Mouse (Mus musculus) lung, embryonic 16.5 days (tissue): ENCODE measurements around the gene Auts2. TPM values are rescaled to one million over a fixed set of nuclear protein-coding genes. Genes with fewer than 3 reads are reported as not detected.

Experiments
- ATAC-seq: fragments of 200-750 bp; cut with Nextera tagmentation; 2 replicates; pipeline ENCODE4 v1.8.0; 2017; ENCODE audit warnings: low read depth, mild to moderate bottlenecking, moderate library complexity
- H3K27ac ChIP-seq: fragments of 300-500 bp; sonication (generic); 2 replicates; pipeline ENCODE4 v1.5.1; 2014; ENCODE audit warnings: mild to moderate bottlenecking, control low read depth, low read length
- H3K27me3 ChIP-seq: fragments of 300-500 bp; sonication (generic); 2 replicates; pipeline ENCODE4 v1.6.1; 2014; ENCODE audit warnings: low read depth, low read length, mixed read lengths; ENCODE audit not compliant: control insufficient read depth, insufficient read depth
- H3K36me3 ChIP-seq: fragments of 300-500 bp; sonication (generic); 2 replicates; pipeline ENCODE4 v1.6.1; 2014; ENCODE audit warnings: low read length; ENCODE audit not compliant: control insufficient read depth, insufficient read depth
- H3K4me1 ChIP-seq: fragments of 300-500 bp; sonication (generic); replicated peaks from 2 replicates; pipeline ENCODE4 v1.6.1; 2014; ENCODE audit warnings: low read length, mixed read lengths; ENCODE audit not compliant: control insufficient read depth, insufficient read depth
- H3K4me2 ChIP-seq: fragments of 300-500 bp; sonication (generic); 2 replicates; pipeline ENCODE4 v1.6.1; 2014; ENCODE audit warnings: low read depth, low read length, control low read depth
- H3K4me3 ChIP-seq: fragments of 300-500 bp; sonication (generic); 2 replicates; pipeline ENCODE4 v1.5.1; 2014; ENCODE audit warnings: mild to moderate bottlenecking, low read length, control low read depth
- H3K9ac ChIP-seq: fragments of 300-500 bp; sonication (generic); 2 replicates; pipeline ENCODE4 v1.6.1; 2014; ENCODE audit warnings: low read length, control low read depth
- H3K9me3 ChIP-seq: fragments of 300-500 bp; sonication (generic); 2 replicates; pipeline ENCODE4 v1.6.1; 2016; ENCODE audit warnings: low read length; ENCODE audit not compliant: control insufficient read depth
- WGBS: fragments of 180-500 bp; shearing (Covaris S2); extraction: QIAGEN DNeasy Blood & Tissue Kit; methylation state at CpG from one replicate; pipeline ENCODE4 v1.1.7; 2014; 5-methylcytosine and 5-hydroxymethylcytosine counted together
- polyA plus RNA-seq: library from polyadenylated mRNA; unstranded; fragments of >200 nt; fragmentation: Nextera tagmentation; extraction: Ambion mirVana; gene quantifications from 2 replicates; pipeline ENCODE4 v1.2.1, GENCODE M21; 2015

Gene Auts2
- polyA plus RNA-seq, 1 experiment from 2014 or later = 12.3 TPM

DNA sequence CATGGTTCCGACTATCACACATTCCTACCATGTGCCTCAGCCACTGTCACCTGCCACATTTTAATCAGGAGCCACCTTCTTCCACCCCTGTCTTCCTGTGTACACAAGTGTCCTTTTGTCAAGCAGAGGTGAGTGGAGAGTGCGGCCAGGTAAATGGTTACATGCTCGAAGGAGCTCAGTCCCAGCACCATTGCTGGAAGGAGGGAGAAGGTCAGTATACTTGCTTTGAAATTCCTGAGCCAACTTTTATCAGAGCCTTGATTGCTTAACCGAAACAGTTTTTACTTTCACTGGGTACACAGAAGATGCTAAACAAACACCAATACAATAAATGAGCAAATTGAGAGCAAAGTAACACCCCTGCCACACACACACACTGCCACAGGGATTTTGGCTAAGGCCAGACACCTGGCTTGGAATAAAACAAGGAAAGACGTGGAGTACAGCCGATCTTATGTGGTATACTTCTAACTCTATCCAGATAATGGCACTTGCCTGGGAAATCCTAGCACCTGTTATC, 953.1 kb downstream of the Auts2 start:
- ATAC-seq = no peak
- Histone ChIP-seq H3K9me3 (no peaks in the 10 kb centered on the region), H3K4me1 (0 out of 2 replicates have a peak, but pooled peaks cover 2% of the 10 kb centered on the region), H3K27me3 (no peaks in the 10 kb centered on the region; the same call in 1 of the 2 replicates), H3K4me3 (no peak overlapping the region), H3K27ac (no peak overlapping the region), H3K9ac (no peak overlapping the region), H3K36me3 (no peaks in the 10 kb centered on the region), H3K4me2 (no peak overlapping the region)
- WGBS = 68% methylated on average over 6 of the region's 6 CpGs

DNA sequence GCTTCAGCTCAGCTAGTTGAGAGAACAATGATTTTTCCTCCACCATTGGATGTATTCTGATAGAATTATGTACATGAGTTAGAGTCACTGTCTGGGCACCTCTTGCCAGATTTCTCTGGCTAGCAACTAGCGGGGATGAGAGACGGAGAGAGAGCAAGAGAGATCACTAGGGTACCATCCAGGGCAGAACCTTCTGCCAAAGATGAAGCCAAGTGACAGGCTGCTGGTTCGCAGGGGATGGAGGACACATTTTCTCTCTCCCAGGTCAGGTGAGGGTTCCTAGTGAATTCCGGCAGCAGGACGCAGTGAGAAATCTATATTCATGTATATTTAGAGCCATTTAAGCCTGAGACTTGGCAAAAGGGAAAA, 956.8 kb downstream of the Auts2 start:
- no peak overlapping the region for H3K4me2 ChIP-seq

DNA sequence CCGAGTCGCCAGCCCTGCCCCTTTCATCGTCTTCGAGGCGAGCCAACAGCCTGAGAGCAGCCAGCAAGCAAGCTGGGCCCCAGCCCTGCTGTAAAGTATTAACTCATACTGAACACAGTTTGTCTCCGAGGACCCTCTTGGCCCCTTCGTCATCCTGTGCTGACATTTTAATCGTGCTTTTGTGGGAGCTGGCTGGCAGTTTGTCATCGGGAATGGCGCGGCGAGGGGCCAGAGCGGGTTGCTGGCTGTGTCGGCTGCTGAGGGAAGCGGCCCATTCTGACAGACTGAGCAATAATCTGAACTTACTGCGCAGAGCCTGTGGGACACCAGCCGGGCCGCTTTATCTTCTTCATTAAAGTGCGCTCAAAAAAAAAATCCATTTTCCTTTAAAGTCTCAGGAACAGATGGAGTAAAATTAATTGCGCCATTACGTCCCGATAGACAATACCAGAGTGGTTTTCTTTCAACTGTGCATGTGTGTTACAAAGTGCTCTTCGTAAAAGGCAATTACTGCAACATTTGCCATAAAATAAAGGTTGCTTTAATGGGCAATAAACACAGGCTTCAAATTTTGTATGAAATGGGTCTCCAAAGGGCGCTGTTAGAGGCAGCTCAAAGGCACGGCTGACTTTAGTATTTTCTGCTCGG, 957.3 kb downstream of the Auts2 start:
- Histone ChIP-seq H3K4me3 (no peak overlapping the region), H3K9ac (no peak overlapping the region), H3K9me3 (no peaks in the 10 kb centered on the region), H3K27me3 (no peaks in the 10 kb centered on the region; the same call in 1 of the 2 replicates), H3K4me1 (0 out of 2 replicates have a peak, but pooled peaks cover 2% of the 10 kb centered on the region), H3K4me2 (no peak overlapping the region), H3K27ac (no peak overlapping the region), H3K36me3 (no peaks in the 10 kb centered on the region)
- WGBS = 44% methylated on average over 26 of the region's 26 CpGs
- no peak for ATAC-seq

More for the DNA sequence above, 956.8 kb downstream of the Auts2 start:
- Histone ChIP-seq H3K27ac (no peak overlapping the region), H3K4me1 (0 out of 2 replicates have a peak, but pooled peaks cover 2% of the 10 kb centered on the region), H3K36me3 (no peaks in the 10 kb centered on the region), H3K9ac (no peak overlapping the region), H3K9me3 (no peaks in the 10 kb centered on the region), H3K27me3 (no peaks in the 10 kb centered on the region; the same call in 1 of the 2 replicates), H3K4me3 (no peak overlapping the region)
- no peak for ATAC-seq
- WGBS = 84% methylated on average over 5 of the region's 5 CpGs

DNA sequence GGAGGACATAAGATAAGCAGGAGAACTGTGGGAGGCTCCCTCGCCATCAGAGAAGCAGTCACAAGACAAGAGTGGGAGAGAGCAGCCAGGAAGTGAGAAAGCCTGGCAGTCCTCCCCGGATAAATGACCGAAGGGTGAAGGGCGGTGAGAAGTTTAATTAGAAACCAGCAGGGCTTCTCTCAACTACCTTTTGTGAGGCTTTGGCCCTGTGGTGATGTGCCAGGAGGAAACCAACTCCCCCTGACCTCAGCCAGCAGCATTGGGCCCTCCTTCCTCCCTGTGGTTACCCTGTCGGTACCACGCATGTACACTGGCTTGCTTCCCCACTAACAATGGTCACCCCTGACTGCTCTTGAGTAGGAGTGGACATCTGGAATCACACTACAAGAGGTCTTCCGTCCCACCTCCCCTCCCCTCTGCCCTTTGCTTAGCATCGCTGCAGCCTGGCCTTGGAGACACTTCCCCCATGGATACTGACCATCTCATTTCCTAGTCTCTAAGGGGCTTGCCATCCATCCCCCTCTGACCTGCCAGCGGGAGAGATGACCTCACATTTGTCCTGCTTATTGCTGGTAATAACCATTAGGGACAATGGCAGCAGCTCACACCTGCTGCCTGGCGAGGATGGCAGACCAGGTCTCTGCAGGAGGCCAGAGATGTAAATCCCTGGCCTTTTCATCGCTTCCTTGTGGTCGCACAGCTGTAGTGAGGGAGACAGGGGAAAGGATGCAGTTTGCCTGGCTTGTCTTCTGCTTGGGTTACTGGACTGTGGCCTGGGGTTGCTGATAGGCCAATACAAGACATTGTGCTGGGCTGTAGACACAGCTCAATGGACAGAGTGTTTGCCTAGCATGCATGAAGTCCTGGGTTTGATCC, 958.6 kb downstream of the Auts2 start:
- Histone ChIP-seq H3K4me1 (0 out of 2 replicates have a peak, but pooled peaks cover 2% of the 10 kb centered on the region), H3K4me3 (no peak overlapping the region), H3K27ac (no peak overlapping the region), H3K36me3 (no peaks in the 10 kb centered on the region), H3K9ac (no peak overlapping the region), H3K9me3 (no peaks in the 10 kb centered on the region), H3K27me3 (no peaks in the 10 kb centered on the region; the same call in 1 of the 2 replicates), H3K4me2 (no peak overlapping the region)
- 52% methylated on average over 12 of the region's 12 CpGs for WGBS
- ATAC-seq = no peak

DNA sequence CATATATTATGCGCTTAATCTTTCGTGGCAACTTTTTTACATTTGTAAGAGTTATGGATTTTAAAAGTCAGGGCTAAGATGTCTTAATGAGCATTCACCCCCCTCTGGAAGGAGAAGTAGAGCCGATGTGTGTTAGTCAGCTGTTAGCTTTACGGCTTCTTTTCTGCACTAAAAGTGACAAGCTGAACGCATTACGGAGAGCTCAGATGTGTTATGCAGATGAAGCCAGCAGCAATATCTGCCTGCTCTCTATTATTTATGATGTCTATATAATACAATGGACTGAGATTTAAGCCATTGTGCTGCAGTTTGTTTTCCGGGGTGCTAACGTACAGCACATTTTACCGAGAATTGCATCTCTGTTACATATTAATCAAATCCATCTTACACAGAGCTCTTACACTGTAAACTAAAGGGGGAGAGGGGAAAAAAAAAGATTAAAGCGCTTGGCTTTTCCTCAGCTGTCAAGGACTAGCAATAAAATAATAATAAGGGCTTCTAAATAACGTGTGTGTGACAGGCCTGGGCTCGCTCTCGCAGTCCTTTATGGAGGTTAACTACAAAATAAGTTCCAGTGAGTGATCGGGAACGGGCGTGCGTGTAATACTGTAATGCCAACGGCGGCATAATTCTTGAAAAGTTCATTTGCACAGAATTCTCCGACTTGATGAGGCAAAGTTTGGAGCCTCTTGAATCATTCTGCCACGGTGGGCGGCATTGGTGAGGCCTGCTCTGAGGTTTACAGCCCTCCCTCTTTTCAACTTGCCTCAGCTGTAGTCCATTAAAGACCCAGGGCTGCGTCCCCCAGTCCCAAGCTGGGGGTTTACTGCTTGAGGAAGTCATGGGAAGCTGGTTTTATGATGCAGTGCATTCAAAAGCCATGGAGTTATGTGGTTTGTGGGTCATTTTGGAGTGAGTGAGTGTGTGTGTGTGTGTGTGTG, 961.8 kb downstream of the Auts2 start:
- Histone ChIP-seq H3K27ac (no peak overlapping the region), H3K9me3 (no peaks in the 10 kb centered on the region), H3K27me3 (no peaks in the 10 kb centered on the region; the same call in 1 of the 2 replicates), H3K9ac (no peak overlapping the region), H3K4me1 (peaks cover 2% of the 10 kb centered on the region; the same call in 1 of the 2 replicates), H3K4me2 (no peak overlapping the region), H3K4me3 (no peak overlapping the region), H3K36me3 (no peaks in the 10 kb centered on the region)
- no peak for ATAC-seq
- 60% methylated on average over 23 of the region's 23 CpGs for WGBS

DNA sequence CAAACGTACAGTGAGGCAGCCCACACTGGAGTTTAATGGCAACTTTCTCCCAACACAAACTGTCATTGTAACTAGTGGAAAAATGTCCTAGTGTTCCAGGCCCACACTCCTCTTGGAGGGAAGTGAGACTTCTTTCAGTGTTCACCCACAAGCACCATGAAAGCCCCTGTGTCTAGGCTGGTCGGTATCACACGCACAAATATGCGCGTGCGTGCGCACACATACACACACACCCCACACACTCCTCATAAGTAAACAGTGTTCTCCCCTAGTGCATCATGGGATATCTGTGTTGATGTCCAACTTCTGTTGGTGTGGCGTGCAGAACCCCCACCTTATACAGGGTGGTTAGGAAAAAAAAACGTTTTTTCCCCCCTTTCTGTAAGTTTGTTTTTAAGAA, 964.4 kb downstream of the Auts2 start:
- Histone ChIP-seq H3K36me3 (no peaks in the 10 kb centered on the region), H3K4me3 (no peak overlapping the region), H3K9me3 (no peaks in the 10 kb centered on the region), H3K9ac (no peak overlapping the region), H3K27ac (no peak overlapping the region), H3K27me3 (no peaks in the 10 kb centered on the region; the same call in 1 of the 2 replicates), H3K4me1 (no peaks in the 10 kb centered on the region; the same call in 1 of the 2 replicates), H3K4me2 (no peak overlapping the region)
- 78% methylated on average over 9 of the region's 9 CpGs for WGBS
- no peak for ATAC-seq

DNA sequence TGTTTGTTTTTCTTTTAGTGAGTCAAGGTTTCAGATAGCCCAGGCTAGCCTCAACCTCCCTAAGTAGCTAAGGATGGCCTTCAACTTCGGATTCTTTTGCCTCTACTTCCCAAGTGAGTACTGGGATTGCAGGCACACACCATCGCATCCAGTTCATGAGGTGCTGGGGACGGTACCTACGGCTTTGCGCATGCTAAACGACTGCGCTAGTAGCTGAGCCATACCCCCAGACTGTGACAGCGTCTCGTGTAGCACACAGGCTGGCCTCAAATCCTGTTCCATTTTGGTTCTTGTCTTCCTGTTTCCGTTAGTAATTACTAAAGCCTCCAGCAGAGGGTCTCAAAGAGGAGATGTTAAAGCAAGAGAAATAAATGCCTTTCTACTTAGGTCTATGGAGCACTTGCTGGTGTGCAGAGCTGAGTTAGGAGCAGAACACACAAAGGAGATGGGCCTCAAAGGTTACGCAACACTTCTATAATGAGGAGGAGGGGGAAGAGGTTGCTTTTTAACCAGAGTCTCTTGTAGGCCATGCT, 967.3 kb downstream of the Auts2 start:
- whole genome bisulfite sequencing = 74% methylated on average over 11 of the region's 11 CpGs
- Histone ChIP-seq H3K9me3 (no peaks in the 10 kb centered on the region), H3K9ac (no peak overlapping the region)

DNA sequence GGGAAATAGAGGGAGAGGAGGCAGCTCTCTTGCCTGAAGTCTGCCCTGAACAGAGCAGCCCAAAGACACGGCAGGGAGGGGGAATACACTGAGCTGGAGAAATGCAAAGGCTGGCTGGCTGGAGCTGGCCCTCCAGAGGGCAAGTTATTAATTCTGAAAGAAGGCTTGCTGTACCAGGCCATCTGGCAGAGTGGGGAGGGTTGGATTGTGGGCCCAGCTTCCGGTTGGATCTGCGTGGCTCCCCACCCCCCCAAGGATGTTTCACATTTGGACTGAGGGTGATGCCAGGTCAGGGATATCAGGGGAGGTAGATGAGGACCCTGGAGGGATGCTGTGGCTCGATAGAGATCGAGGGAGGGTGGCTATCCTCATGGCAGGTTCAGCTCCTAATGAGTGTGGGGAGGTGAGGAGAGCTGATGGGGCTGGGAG, 968.0 kb downstream of the Auts2 start:
- Histone ChIP-seq H3K4me3 (no peak overlapping the region), H3K27ac (no peak overlapping the region), H3K4me1 (no peaks in the 10 kb centered on the region; the same call in 1 of the 2 replicates), H3K27me3 (no peaks in the 10 kb centered on the region), H3K36me3 (no peaks in the 10 kb centered on the region), H3K9ac (no peak overlapping the region), H3K9me3 (no peaks in the 10 kb centered on the region), H3K4me2 (no peak overlapping the region)
- WGBS = 60% methylated on average over 5 of the region's 5 CpGs
- ATAC-seq = no peak

More for the DNA sequence above, 967.3 kb downstream of the Auts2 start:
- no peak overlapping the region for H3K4me3 ChIP-seq
- no peak for ATAC-seq
- H3K36me3 ChIP-seq = no peaks in the 10 kb centered on the region
- H3K27me3 ChIP-seq = no peaks in the 10 kb centered on the region
- H3K27ac ChIP-seq = no peak overlapping the region
- H3K4me2 ChIP-seq = no peak overlapping the region
- no peaks in the 10 kb centered on the region; the same call in 1 of the 2 replicates for H3K4me1 ChIP-seq
